Mouse (Mus musculus) erythroid progenitor cell, adult 5-6 weeks (primary cell): Measurements from ENCODE around the gene Kbtbd6. TPM values are rescaled to one million over a fixed set of nuclear protein-coding genes. Genes with fewer than 3 reads are reported as not detected.

Source experiments
- ATAC-seq: replicated peaks from 2 replicates; pipeline ENCODE4 v1.8.0; 2016; ENCODE audit warnings: moderate number of reproducible peaks, mild to moderate bottlenecking, moderate TSS enrichment, inconsistent platforms; ENCODE audit not compliant: poor library complexity, low FRiP score, severe bottlenecking
- total RNA-seq, 2 experiments: library from RNA; stranded (forward) in 1 of 2; stranded (reverse) in 1 of 2; fragments of 150-400 nt in 1 of 2; fragments of 186-747, 209-891 nt in 1 of 2; gene quantifications; 2 replicates each; pipeline versions ENCODE4 v1.2.3 to v1.2.4; 2015 to 2017; ENCODE audit warnings: low replicate concordance in 2 of 2

Gene Kbtbd6
- total RNA-seq, 2 experiments from 2014 or later: 27.5 to 29.3 TPM

DNA sequence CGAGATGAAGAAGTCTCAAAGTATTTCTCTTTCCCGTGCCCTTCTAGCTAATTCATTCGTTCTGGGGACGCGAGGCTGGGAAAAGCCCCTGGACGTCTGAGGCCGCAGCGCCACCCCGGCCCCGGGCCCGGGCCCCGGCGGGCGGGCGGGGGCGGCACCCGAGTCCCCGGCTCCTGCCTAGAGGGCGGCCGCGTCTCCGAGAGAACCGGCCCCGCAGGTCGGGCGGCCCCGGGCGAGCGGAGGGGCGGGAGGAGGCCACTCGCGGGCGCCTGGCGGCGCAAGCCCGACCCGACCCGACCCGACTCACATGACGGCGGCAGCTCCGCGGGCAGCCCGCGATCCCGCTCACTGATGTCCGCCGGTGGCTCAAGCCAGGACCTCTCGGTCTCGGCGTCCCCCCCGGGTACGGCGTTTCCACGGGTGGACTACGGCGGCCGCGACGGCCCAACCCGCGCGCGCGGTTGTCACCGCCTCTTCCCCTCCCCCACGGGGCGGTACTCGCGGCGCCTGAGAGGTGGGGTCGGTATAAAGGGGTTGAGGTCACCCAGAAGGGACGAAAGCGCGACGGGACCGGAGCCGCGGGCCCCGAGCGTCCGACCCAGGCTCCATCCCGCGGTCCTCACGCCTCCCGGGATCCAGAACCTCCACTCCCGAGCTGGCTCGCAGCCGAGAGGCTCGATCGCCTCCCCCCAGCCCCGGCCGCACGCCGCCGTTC is 29.1 kb downstream of the Kbtbd6 start, which contains the start of gene Elf1:
TSS of gene Elf1 (plus strand) at position 571 of the 715 bp plus-strand sequence.
- peak; percentile 44 for ATAC-seq

- ATAC-seq: peak; percentile 80
Observed at GRCm38 (mm10) chr14:79481339-79482151, 29.9 kb downstream of the Kbtbd6 start, which contains the start of gene Wbp4. Gene Wbp4 (minus strand): TSS chr14:79481520.

- ATAC-seq: no peak
Observed at GRCm38 (mm10) chr14:79482251-79482661, 30.6 kb downstream of the Kbtbd6 start.

DNA sequence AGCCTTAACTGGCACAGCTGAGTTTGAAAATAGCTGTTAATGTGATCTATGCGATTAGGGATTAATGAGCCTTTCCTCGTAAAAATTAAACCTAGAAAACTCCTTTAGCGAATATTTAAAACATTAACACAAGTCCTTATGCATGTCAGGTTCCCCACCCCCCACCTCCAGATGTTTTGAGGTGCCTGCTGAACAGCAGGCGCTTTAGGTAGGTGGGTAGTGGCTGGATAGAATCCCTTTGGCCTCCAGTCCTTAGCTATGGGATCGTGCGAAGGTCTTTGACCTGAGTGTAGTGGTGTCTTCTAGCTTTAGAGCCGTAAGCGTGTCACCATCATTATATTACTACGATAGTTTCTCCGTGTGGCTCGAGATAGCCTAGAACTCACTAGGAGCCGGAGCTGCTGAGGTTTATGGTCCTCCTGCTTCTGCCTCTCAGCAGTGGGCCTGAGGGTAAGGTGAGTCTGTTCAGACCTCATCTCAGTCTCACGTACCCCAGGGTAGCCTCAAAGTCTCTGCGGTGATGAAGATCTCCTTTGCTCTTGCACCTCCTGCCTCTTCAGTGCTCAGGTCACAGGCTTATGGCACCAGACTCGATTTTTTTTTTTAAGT is 31.2 kb downstream of the Kbtbd6 start:
- ATAC-seq: no peak

- ATAC-seq: no peak
Observed at GRCm38 (mm10) chr14:79483611-79484120, 32.0 kb downstream of the Kbtbd6 start.

DNA sequence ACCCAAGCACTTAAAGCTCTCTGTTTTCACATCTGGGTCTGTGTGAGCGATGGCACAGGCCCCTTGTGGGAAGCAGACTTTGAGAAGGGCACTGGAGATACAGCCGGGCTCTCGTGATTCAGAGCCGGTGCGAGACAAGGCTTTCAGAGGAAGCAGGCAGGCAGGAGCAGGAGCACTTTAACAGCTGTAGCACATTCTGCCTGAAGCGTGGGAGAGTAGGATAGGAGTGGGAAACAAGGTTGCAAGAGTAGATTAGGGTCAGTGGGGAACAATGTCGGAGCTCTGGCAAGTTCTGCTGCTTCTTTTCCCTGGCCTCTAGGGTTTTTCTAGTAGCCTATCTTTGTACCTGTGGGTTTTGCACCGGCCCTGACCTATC is 35.0 kb downstream of the Kbtbd6 start:
- peak; percentile 4; the same call in 1 of the 2 replicates for ATAC-seq

GRCm38 (mm10) chr14:79486993-79487731 is 35.5 kb downstream of the Kbtbd6 start:
- peak; percentile 83 for ATAC-seq

- ATAC-seq: no peak
Observed at GRCm38 (mm10) chr14:79488531-79488930, 36.9 kb downstream of the Kbtbd6 start.

GRCm38 (mm10) chr14:79489150-79489549 is 37.5 kb downstream of the Kbtbd6 start:
- no peak for ATAC-seq

DNA sequence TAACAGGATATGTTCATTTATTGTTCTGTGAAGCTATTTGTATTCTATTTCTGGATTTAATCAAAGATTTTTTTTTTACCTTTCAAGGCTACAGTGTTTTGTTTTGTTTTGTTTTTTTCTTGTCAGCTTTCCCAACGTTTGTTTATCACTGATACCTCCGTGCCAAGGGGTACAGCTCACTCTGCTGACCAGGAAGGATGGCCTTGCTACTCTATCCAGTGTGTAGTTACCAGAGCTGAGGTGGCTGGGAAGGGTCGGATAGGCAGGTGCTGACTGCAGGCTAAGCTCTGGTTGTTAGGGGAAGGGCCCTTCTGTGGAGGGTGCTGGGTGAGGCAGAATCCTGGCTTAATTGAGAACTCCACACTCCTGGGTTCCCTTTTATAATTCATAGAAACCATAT is 38.6 kb downstream of the Kbtbd6 start:
- ATAC-seq: no peak

DNA sequence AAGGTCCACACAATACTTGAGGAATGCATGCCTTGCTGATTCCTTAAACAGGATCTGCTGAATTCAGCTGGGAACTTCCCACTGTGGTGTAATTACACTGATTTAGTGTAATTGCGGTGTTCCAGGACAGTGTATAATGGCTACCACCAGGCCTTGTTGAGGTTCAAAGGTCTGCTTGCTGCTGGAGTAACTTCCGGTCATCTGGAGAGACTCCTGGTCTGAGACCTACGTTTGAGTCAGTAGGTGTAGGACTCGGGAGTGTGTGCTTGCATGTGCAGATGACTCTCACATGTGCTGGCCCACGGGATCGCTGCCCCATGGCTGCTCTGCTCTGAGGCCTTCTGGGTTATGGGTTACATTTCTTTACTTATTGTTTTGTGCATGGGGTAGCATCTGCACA is 42.7 kb downstream of the Kbtbd6 start:
- ATAC-seq: no peak

DNA sequence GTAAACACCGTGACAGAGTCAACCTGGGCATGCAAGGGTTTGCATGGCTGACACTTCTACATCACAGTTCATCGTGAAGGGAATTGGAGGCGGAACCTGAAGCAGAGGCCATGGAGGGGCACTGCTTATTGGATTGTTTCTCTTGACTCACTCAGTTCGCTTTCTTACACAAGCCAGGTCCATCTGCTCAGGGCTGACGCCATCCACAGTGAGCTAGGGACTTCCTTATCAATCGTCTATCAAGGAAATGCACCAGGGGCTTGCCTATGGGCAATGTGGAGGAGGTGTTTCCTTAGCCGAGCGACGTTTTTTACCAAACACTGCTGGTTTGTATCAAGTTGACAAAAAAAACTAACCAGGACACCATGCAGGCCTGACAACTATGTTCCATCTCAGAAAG is 47.7 kb downstream of the Kbtbd6 start:
- ATAC-seq: no peak

DNA sequence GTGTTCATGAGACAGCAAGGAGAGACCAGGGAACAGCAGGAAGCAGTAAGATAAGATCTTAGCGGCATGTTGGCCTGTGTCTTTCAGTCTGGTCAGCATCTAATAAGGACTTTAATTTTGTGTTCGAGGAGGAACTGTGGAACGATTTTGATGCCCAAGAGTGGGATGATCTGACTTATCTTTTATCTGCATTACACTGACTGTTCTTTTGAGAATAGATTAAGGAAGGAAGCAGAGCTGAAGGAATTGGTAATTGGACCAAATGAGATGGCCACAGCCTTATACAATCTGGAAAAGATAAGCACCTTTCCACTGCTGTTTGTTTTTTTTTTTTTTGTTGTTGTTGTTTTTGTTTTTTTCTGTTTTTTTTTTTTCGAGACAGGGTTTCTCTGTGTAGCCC is 49.1 kb downstream of the Kbtbd6 start:
- no peak for ATAC-seq

- no peak for ATAC-seq
Observed at GRCm38 (mm10) chr14:79503371-79504075, 51.9 kb downstream of the Kbtbd6 start.

Other genes starting within 250 kb of the Kbtbd6 start
- not detected in 2 replicates for gene Zfp957, start 204.5 kb upstream of the Kbtbd6 start, total RNA-seq (2015; ENCODE audit: low replicate concordance)
- not detected in 2 replicates for gene Zfp957, start 204.5 kb upstream of the Kbtbd6 start, total RNA-seq (2017; ENCODE audit: low replicate concordance)
- 138 and 211 TPM in 2 replicates for gene Rgcc, start 150.2 kb upstream of the Kbtbd6 start, total RNA-seq (2015; ENCODE audit: low replicate concordance)
- gene Rgcc, start 150.2 kb upstream of the Kbtbd6 start, total RNA-seq (2017; ENCODE audit: low replicate concordance): 175 and 244 TPM in 2 replicates
- gene Naa16, start 61.1 kb upstream of the Kbtbd6 start, total RNA-seq (2015; ENCODE audit: low replicate concordance): 43.2 and 65.8 TPM in 2 replicates
- 49.9 and 60.7 TPM in 2 replicates for gene Naa16, start 61.1 kb upstream of the Kbtbd6 start, total RNA-seq (2017; ENCODE audit: low replicate concordance)
- 0.72 and 2.1 TPM in 2 replicates for gene Mtrf1, start 54.1 kb upstream of the Kbtbd6 start, total RNA-seq (2015; ENCODE audit: low replicate concordance)
- gene Mtrf1, start 54.1 kb upstream of the Kbtbd6 start, total RNA-seq (2017; ENCODE audit: low replicate concordance): 0.91 and 1.0 TPM in 2 replicates
- 16.6 and 21.0 TPM in 2 replicates for gene Kbtbd7, start 25.3 kb upstream of the Kbtbd6 start, total RNA-seq (2015; ENCODE audit: low replicate concordance)
- 10.8 and 16.7 TPM in 2 replicates for gene Kbtbd7, start 25.3 kb upstream of the Kbtbd6 start, total RNA-seq (2017; ENCODE audit: low replicate concordance)
- gene Elf1, start 29.4 kb downstream of the Kbtbd6 start, total RNA-seq (2015; ENCODE audit: low replicate concordance): 38.9 and 39.8 TPM in 2 replicates
- gene Elf1, start 29.4 kb downstream of the Kbtbd6 start, total RNA-seq (2017; ENCODE audit: low replicate concordance): 81.2 and 83.4 TPM in 2 replicates
- gene Wbp4, start 29.7 kb downstream of the Kbtbd6 start, total RNA-seq (2015; ENCODE audit: low replicate concordance): 25.6 and 27.7 TPM in 2 replicates
- gene Wbp4, start 29.7 kb downstream of the Kbtbd6 start, total RNA-seq (2017; ENCODE audit: low replicate concordance): 40.6 and 64.4 TPM in 2 replicates
- 40.7 and 44.0 TPM in 2 replicates for gene Sugt1, start 135.9 kb downstream of the Kbtbd6 start, total RNA-seq (2015; ENCODE audit: low replicate concordance)
- gene Sugt1, start 135.9 kb downstream of the Kbtbd6 start, total RNA-seq (2017; ENCODE audit: low replicate concordance): 17.1 and 61.1 TPM in 2 replicates
- gene Cnmd, start 210.3 kb downstream of the Kbtbd6 start, total RNA-seq (2015; ENCODE audit: low replicate concordance): not detected in 2 replicates
- not detected in 2 replicates for gene Cnmd, start 210.3 kb downstream of the Kbtbd6 start, total RNA-seq (2017; ENCODE audit: low replicate concordance)